Mouse (Mus musculus): ENCODE measurements around the gene Cxcl9.

Cxcl9 gene

GRCm38 (mm10) chr5:92336743-92337142 lies 8.9 kb upstream of the Cxcl9 start:
- no peak for DNase-seq

DNA sequence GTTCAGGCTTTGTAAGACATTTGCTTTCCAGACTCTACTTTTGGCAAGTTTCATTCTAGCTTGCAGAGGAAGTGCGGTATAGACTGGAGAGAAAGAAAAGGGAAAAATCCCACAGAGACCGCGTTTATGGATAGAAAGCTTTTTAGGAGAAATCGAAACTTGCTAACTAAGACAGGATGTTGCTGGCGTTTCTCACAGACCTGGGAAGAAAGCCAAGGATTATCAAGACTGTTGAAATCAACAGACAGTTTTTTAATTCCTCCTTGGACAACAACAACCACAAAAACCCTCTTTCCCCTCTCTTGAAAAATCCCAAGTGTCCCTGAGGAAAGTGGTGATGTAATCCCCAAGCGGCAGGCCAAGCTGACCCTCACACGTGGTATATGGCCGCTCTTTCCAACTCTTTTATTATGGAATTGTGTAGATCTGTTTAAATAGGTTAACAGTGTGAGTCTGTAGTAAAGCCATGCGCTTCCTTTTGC lies 4.5 kb upstream of the Cxcl9 start:
- DNase-seq = no peak

DNA sequence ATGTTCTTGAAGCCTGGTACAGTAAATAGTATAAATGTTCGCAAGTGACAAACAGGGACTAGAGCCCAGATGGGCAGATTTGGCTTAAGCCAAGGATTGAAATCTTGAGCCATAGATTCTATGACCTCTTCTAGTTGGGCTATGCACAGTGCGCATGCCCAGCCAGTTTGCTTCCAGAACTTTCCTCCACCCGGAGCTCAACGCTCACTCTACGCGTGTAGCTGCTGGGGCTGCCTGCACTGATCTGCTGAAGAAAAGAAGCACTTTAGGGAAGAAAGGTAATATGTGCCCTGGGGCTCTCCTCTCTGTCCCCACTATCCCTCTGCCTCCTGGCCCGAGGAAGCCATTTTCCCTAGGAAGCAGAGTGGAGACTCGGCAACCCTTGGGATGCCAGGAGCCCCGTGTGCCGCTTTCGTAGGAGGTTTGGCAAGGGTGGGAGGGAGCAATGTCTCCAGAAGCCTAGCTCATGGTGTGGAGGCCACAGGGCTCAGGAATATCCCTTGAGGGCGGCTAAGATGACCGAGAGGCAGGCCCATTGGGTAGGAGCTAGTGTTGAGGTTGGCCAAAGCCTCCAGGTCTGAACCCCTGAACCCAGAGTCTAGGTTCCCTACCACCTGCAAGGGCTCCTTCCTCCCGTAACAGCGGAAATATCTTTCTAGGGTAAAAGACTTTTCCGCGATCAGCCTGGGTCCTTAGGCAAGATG lies 3.9 kb upstream of the Cxcl9 start, which contains the start of gene Art3:
Art3 (plus strand) TSS at position 193 of the 704 bp plus-strand sequence.
- no peak for DNase-seq

- no peak for DNase-seq
Measured at GRCm38 (mm10) chr5:92331122-92331521, 3.2 kb upstream of the Cxcl9 start.

- no peak for DNase-seq
Measured at GRCm38 (mm10) chr5:92327367-92327766, 512 bp downstream of the Cxcl9 start.

GRCm38 (mm10) chr5:92323264-92323663 lies 4.6 kb downstream of the Cxcl9 start:
- DNase-seq = no peak

GRCm38 (mm10) chr5:92322612-92323011 lies 5.3 kb downstream of the Cxcl9 start:
- no peak for DNase-seq

DNA sequence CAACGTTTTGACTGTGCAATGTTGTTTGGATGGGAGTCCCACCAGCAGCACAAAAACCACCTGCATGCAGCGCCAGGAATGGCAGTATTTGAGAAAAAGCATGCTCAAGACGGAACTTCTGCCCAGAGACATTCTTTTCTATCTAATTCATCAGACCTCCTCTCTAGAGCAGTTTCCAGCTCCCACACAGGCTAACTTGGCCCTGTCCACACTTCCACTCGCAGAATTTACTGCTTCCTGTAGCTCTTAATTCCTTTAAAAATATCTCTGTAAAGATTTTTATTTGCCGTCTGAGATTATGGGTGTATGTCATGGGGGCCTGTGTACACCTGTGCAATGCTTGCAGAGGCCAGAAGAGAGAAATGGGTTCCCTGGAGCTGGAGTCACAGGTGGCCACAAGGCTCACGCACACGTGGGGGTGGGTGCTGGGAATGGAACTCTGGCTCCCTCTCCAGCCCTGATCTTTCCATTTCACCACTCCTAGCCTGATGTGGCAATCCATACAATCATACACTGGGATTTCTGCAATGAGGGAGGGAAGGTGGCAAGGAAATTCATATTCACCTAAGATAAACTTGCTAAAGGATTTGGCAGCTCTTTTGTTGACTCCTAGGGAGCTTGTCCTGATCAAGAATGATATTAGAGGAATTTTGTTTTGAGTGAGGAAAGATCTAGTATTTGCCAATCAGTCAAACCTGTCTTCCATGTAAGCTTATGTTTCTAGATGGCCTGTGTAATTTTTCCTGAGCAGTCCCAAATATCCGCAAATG lies 6.1 kb downstream of the Cxcl9 start:
- no peak for DNase-seq

- DNase-seq = no peak
Measured at GRCm38 (mm10) chr5:92318596-92318995, 9.3 kb downstream of the Cxcl9 start.

DNA sequence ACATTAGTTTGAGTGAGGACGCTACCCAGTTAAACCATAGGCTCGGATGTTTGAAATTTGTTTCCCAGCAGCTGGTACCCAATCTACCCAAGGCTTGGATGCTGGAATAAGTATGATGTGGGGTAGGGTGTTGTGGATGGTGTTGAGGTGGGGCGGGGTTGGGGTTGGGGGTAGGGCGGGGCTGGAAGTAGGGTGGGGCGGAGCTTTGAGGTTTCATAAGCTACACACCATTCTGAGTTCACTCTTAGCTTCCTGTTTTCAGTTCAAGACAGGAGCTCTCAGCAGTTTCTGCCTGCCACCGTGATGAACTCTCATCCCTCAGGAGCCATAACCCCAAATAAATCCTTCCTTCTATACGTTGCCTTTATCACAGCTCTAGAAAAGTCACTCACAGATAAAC lies 9.8 kb downstream of the Cxcl9 start:
- no peak for DNase-seq

- DNase-seq = no peak
Measured at GRCm38 (mm10) chr5:92313776-92314175, 14.1 kb downstream of the Cxcl9 start.

- DNase-seq = peak; percentile 93
Measured at GRCm38 (mm10) chr5:92312046-92312715, 15.7 kb downstream of the Cxcl9 start.

DNA sequence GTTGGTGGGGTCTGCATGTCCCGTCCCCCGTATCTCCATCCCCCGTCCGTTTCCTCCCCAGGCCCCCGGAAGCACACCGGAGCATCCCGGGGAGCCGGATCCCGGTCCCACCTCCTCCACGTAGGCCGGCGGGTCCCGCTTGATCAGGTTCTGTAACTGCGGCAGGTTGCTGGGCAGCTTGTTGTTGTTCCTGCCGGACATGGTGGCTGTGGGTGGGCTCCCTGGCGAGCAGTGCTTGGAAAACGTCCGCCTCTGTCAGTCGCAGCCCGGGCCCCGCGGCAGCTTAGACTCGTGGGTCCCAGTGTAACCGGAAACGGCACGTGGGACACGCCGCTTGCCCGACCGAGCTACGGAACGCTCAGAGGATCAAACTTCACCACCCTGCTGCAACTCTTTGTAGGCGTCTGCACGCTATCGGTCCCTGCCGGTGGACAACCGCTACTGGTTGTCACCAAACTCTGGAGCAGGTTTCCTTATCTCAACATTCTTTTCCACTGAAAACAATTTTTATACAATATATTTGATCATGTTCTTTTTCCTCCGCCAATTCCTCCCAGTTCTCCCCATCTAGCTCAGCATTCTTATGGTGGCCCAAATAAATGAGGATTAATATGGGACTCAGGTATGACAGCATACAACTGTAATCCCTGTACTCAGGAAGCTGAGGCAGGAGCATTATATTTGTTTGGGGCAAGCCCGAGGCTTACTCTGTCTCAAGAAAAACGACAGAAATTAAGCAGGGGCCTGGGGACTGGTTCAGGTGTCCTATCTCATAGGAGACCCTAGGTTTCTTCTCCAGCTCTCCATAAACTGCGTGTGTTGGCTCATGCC lies 18.0 kb downstream of the Cxcl9 start, which contains the start of gene Sdad1:
Sdad1 (minus strand) TSS at position 799 of the 831 bp plus-strand sequence.
- DNase-seq = peak; percentile 92

DNA sequence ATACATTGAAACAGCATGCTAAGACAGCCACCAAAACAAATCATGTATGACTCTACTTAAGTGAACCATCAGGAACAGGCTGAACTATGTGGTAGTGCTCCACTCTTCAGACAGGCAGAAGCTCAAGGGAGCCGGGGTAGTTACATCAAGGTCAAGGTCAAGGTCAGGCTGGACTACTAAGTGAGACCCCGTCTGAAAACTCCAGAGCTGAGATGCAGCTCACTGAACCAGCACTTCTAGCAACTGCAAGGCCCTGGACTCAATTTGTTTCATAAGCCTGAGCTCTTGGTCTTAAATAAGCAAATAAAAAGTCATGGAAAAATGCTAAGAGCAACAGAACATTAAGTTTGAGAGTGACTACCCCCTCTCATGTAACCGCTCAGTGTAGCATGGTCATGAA lies 23.6 kb downstream of the Cxcl9 start:
- DNase-seq = no peak

- no peak for DNase-seq
Measured at GRCm38 (mm10) chr5:92302149-92302840, 25.6 kb downstream of the Cxcl9 start.

DNA sequence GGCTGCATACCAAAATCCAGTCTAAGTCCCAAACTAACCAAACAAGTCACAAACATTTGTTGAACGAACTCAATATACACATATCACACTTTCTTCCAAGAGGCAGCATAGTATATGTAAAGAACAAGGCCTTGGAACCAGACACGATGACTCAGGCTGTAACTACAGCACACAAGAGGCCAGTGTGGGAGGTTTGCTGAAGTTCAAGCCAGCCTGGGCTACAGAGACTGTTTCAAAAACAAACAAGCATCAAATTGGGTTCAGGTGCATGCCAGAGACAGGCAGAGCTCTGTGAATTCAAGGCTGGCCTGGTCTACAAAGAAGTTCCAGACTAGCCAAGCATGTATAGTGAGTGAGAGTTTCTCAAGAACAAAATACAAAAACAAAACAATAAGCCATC lies 33.4 kb downstream of the Cxcl9 start:
- DNase-seq = no peak

GRCm38 (mm10) chr5:92291652-92292414 lies 36.0 kb downstream of the Cxcl9 start:
- DNase-seq = no peak

DNA sequence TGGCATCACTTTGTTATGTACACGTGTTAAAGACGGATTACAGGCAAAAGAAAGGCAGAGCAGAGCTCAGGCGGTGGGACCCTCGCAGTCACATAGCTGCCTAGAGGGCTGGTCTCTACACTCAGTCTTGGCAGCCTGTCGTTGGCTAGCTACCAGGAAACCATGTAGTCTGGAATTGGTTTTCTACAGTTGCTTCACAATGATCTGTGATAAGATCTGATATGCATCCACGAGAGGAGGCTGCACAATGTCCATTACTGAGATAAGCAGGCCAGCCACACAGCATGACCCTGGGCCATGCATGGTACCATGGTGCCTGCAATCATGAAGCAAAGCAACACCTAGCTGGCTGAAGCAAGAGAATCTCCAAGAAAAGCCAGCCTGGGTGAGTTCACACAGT lies 40.0 kb downstream of the Cxcl9 start:
- no peak for DNase-seq

DNA sequence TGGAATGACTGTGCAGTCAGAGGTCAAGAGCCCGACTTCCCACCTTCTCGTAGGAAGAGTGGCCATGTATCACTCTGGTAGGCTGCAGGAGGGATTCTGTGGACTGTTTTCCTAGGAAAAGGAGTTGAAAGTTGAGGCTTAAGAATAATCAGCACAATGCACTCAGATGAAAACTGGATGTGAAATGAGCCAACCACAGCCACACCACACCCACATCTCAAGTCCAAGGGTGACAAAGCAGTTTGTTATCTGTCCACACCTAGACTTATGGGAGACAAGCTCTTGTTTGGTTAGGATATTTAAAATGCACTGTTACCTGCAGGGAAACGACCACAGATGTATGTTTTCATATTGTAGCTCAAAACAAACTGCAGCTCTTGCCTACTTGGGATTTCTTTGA lies 44.8 kb downstream of the Cxcl9 start:
- no peak for DNase-seq

- no peak for DNase-seq
Measured at GRCm38 (mm10) chr5:92282571-92282970, 45.3 kb downstream of the Cxcl9 start.

DNA sequence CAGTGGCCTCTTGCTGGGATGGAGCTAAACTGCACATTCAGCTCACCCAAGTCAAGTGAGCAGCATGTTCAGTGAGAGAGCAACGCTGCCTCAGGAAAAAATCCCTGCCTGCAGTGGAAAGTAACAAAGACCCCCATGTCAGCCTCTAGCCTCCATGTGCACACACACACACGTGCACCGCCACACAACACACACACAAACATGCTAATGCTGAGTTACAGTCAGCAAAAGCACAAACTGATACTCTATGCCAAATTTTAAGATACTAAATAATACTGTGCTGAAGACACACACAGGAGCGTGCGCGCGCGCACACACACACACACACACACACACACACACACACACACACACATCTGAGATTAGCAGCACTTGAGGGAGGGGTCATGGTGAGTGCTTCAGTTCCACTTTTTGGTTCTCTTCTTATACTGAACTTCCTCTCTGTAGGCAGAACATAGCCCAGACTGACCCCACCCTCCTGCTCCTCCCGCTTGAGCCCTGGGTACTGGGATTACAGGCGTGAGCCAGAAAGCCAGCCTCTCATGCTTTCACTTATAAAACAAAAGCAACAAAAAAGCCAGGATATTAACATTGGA lies 48.8 kb downstream of the Cxcl9 start:
- DNase-seq = peak; percentile 22
